Mouse (Mus musculus): Measurements from ENCODE around the gene Phkg2. TPM values are rescaled to one million over a fixed set of nuclear protein-coding genes. Genes with fewer than 3 reads are reported as not detected.

Gene Phkg2
- polyA plus RNA-seq, 1 experiment from 2014 or later, result 23.1 TPM

- no peaks in the 10 kb centered on the region for H3K9me3 ChIP-seq (replicated peaks)
- ATAC-seq, result peak; percentile 66
- no peak overlapping the region for H3K4me3 ChIP-seq
- peaks cover 48% of the 10 kb centered on the region for H3K4me1 ChIP-seq
- H3K4me2 ChIP-seq, result peak overlapping the region; percentile 41
- H3K36me3 ChIP-seq, result peaks cover 58% of the 10 kb centered on the region
- peak overlapping the region; percentile 67 for H3K27ac ChIP-seq
- 54% methylated on average over 6 of the region's 6 CpGs for WGBS (ENCODE audit: insufficient replicate concordance)
- no peaks in the 10 kb centered on the region for H3K27me3 ChIP-seq (replicated peaks)
- H3K9ac ChIP-seq, result peak overlapping the region; percentile 49
Observed at GRCm38 (mm10) chr7:127586149-127586548, 13.0 kb downstream of the Phkg2 start.

GRCm38 (mm10) chr7:127587196-127587595, 14.1 kb downstream of the Phkg2 start:
- 64% methylated on average over 5 of the region's 5 CpGs for WGBS (ENCODE audit: insufficient replicate concordance)
- peaks cover 51% of the 10 kb centered on the region for H3K4me1 ChIP-seq
- no peak for ATAC-seq
- no peaks in the 10 kb centered on the region for H3K27me3 ChIP-seq (replicated peaks)
- H3K36me3 ChIP-seq, result peaks cover 58% of the 10 kb centered on the region
- peak overlapping the region; percentile 79 for H3K4me2 ChIP-seq
- peak overlapping the region; percentile 91 for H3K4me3 ChIP-seq
- H3K27ac ChIP-seq, result peak overlapping the region; percentile 70
- no peaks in the 10 kb centered on the region for H3K9me3 ChIP-seq (replicated peaks)
- peak overlapping the region; percentile 73 for H3K9ac ChIP-seq

- Histone ChIP-seq H3K4me2 (peak within 1 kb of the TSS; percentile 79), H3K27ac (peak within 1 kb of the TSS; percentile 80), H3K36me3 (peaks cover 58% of the 10 kb centered on the region), H3K9me3 (replicated peaks) (no peaks in the 10 kb centered on the region), H3K27me3 (replicated peaks) (no peaks in the 10 kb centered on the region), H3K4me1 (peaks cover 51% of the 10 kb centered on the region), H3K9ac (peak within 1 kb of the TSS; percentile 90), H3K4me3 (peak within 1 kb of the TSS; percentile 91)
- ATAC-seq, result peak; percentile 91
- WGBS (ENCODE audit: insufficient replicate concordance), result 1% methylated on average over 50 of the region's 50 CpGs
Observed at GRCm38 (mm10) chr7:127588011-127588871, 15.1 kb downstream of the Phkg2 start, which contains the start of the genes Ccdc189 and Rnf40. Gene Ccdc189 (minus strand): TSS chr7:127588595. Gene Rnf40 (plus strand): TSS chr7:127588767.

- Histone ChIP-seq H3K4me1 (peaks cover 51% of the 10 kb centered on the region), H3K4me2 (peak overlapping the region; percentile 79), H3K27ac (peak overlapping the region; percentile 80), H3K27me3 (replicated peaks) (no peaks in the 10 kb centered on the region), H3K4me3 (peak overlapping the region; percentile 91), H3K9ac (peak overlapping the region; percentile 90), H3K36me3 (peaks cover 58% of the 10 kb centered on the region), H3K9me3 (replicated peaks) (no peaks in the 10 kb centered on the region)
- ATAC-seq, result peak; percentile 30
- 3% methylated on average over 29 of the region's 29 CpGs for WGBS (ENCODE audit: insufficient replicate concordance)
Observed at GRCm38 (mm10) chr7:127588901-127589300, 15.8 kb downstream of the Phkg2 start.

- H3K4me1 ChIP-seq, result peaks cover 50% of the 10 kb centered on the region
- WGBS (ENCODE audit: insufficient replicate concordance), result 90% methylated on average over 9 of the region's 9 CpGs
- no peak for ATAC-seq
- H3K27me3 ChIP-seq (replicated peaks), result no peaks in the 10 kb centered on the region
- H3K4me3 ChIP-seq, result peak overlapping the region; percentile 91
- H3K4me2 ChIP-seq, result peak overlapping the region; percentile 79
- peak overlapping the region; percentile 90 for H3K9ac ChIP-seq
- peaks cover 58% of the 10 kb centered on the region for H3K36me3 ChIP-seq
- no peaks in the 10 kb centered on the region for H3K9me3 ChIP-seq (replicated peaks)
- H3K27ac ChIP-seq, result 0 out of 2 replicates have a peak overlapping the region, but pooled peaks have one; percentile 80
Observed at GRCm38 (mm10) chr7:127589637-127590036, 16.5 kb downstream of the Phkg2 start.

- no peak for ATAC-seq
- Histone ChIP-seq H3K9ac (no peak overlapping the region), H3K27me3 (replicated peaks) (no peaks in the 10 kb centered on the region), H3K36me3 (peaks cover 67% of the 10 kb centered on the region), H3K9me3 (replicated peaks) (no peaks in the 10 kb centered on the region), H3K4me3 (no peak overlapping the region), H3K4me1 (peaks cover 36% of the 10 kb centered on the region), H3K4me2 (no peak overlapping the region), H3K27ac (no peak overlapping the region)
- WGBS (ENCODE audit: insufficient replicate concordance), result 89% methylated on average over 10 of the region's 10 CpGs
Observed at GRCm38 (mm10) chr7:127591108-127591507, 18.0 kb downstream of the Phkg2 start.

GRCm38 (mm10) chr7:127592575-127592974, 19.4 kb downstream of the Phkg2 start:
- Histone ChIP-seq H3K9ac (no peak overlapping the region), H3K4me1 (peaks cover 21% of the 10 kb centered on the region), H3K36me3 (peaks cover 82% of the 10 kb centered on the region), H3K9me3 (replicated peaks) (no peaks in the 10 kb centered on the region), H3K4me3 (no peak overlapping the region), H3K27me3 (replicated peaks) (no peaks in the 10 kb centered on the region), H3K4me2 (no peak overlapping the region), H3K27ac (no peak overlapping the region)
- ATAC-seq, result no peak
- WGBS (ENCODE audit: insufficient replicate concordance), result 85% methylated on average over 14 of the region's 14 CpGs

- WGBS (ENCODE audit: insufficient replicate concordance), result 92% methylated on average over 17 of the region's 17 CpGs
- no peak for ATAC-seq
- no peak overlapping the region for H3K4me2 ChIP-seq
- no peaks in the 10 kb centered on the region for H3K27me3 ChIP-seq (replicated peaks)
- H3K9me3 ChIP-seq (replicated peaks), result no peaks in the 10 kb centered on the region
- peaks cover 100% of the 10 kb centered on the region for H3K36me3 ChIP-seq
- H3K4me3 ChIP-seq, result no peak overlapping the region
- 0 out of 2 replicates have a peak, but pooled peaks cover 2% of the 10 kb centered on the region for H3K4me1 ChIP-seq
- H3K9ac ChIP-seq, result no peak overlapping the region
- H3K27ac ChIP-seq, result no peak overlapping the region
Observed at GRCm38 (mm10) chr7:127596747-127597146, 23.6 kb downstream of the Phkg2 start.

- no peaks in the 10 kb centered on the region for H3K9me3 ChIP-seq (replicated peaks)
- H3K9ac ChIP-seq, result no peak overlapping the region
- H3K27me3 ChIP-seq (replicated peaks), result no peaks in the 10 kb centered on the region
- H3K36me3 ChIP-seq, result peaks cover 92% of the 10 kb centered on the region
- H3K4me2 ChIP-seq, result no peak overlapping the region
- 88% methylated on average over 7 of the region's 7 CpGs for WGBS (ENCODE audit: insufficient replicate concordance)
- H3K4me3 ChIP-seq, result no peak overlapping the region
- H3K27ac ChIP-seq, result no peak overlapping the region
- ATAC-seq, result no peak
- H3K4me1 ChIP-seq, result no peaks in the 10 kb centered on the region
Observed at GRCm38 (mm10) chr7:127600612-127601011, 27.5 kb downstream of the Phkg2 start.

- Histone ChIP-seq H3K27me3 (replicated peaks) (no peaks in the 10 kb centered on the region), H3K4me3 (no peak overlapping the region), H3K27ac (no peak overlapping the region), H3K9ac (no peak overlapping the region), H3K4me2 (no peak overlapping the region), H3K9me3 (replicated peaks) (no peaks in the 10 kb centered on the region), H3K36me3 (peaks cover 82% of the 10 kb centered on the region), H3K4me1 (no peaks in the 10 kb centered on the region)
- WGBS (ENCODE audit: insufficient replicate concordance), result 87% methylated on average over 4 of the region's 4 CpGs
- ATAC-seq, result no peak
Observed at GRCm38 (mm10) chr7:127601735-127602134, 28.6 kb downstream of the Phkg2 start.

GRCm38 (mm10) chr7:127602903-127603302, 29.8 kb downstream of the Phkg2 start:
- ATAC-seq, result no peak
- peaks cover 73% of the 10 kb centered on the region for H3K36me3 ChIP-seq
- 87% methylated on average over 2 of the region's 2 CpGs for WGBS (ENCODE audit: insufficient replicate concordance)
- no peak overlapping the region for H3K9ac ChIP-seq
- no peaks in the 10 kb centered on the region for H3K27me3 ChIP-seq (replicated peaks)
- no peaks in the 10 kb centered on the region for H3K9me3 ChIP-seq (replicated peaks)
- no peaks in the 10 kb centered on the region for H3K4me1 ChIP-seq
- no peak overlapping the region for H3K27ac ChIP-seq
- no peak overlapping the region for H3K4me2 ChIP-seq
- H3K4me3 ChIP-seq, result no peak overlapping the region

GRCm38 (mm10) chr7:127604256-127604655, 31.1 kb downstream of the Phkg2 start:
- H3K27me3 ChIP-seq (replicated peaks), result no peaks in the 10 kb centered on the region
- 75% methylated on average over 10 of the region's 10 CpGs for WGBS (ENCODE audit: insufficient replicate concordance)
- no peak overlapping the region for H3K4me2 ChIP-seq
- no peak for ATAC-seq
- no peak overlapping the region for H3K9ac ChIP-seq
- peaks cover 73% of the 10 kb centered on the region for H3K36me3 ChIP-seq
- H3K4me3 ChIP-seq, result no peak overlapping the region
- no peak overlapping the region for H3K27ac ChIP-seq
- no peaks in the 10 kb centered on the region for H3K4me1 ChIP-seq
- no peaks in the 10 kb centered on the region for H3K9me3 ChIP-seq (replicated peaks)
